Mouse (Mus musculus): ENCODE measurements around the gene Sfswap.
A peak's percentile ranks its signal among the peaks of the same experiment; 100 is the strongest.
"Not testable (repeated sequence)": the region's sequence is repeated elsewhere in the genome, so short reads cannot be mapped to it uniquely, and the experiment has no call there.

Gene Sfswap

GRCm38 (mm10) chr5:129500722-129501634 is at the start of gene Sfswap:
Gene Sfswap (plus strand): TSS chr5:129501221.
- DNase-seq, result peak; percentile 81 to 88

GRCm38 (mm10) chr5:129452561-129452960 is 48.5 kb upstream of the Sfswap start:
- no peak for DNase-seq

DNA sequence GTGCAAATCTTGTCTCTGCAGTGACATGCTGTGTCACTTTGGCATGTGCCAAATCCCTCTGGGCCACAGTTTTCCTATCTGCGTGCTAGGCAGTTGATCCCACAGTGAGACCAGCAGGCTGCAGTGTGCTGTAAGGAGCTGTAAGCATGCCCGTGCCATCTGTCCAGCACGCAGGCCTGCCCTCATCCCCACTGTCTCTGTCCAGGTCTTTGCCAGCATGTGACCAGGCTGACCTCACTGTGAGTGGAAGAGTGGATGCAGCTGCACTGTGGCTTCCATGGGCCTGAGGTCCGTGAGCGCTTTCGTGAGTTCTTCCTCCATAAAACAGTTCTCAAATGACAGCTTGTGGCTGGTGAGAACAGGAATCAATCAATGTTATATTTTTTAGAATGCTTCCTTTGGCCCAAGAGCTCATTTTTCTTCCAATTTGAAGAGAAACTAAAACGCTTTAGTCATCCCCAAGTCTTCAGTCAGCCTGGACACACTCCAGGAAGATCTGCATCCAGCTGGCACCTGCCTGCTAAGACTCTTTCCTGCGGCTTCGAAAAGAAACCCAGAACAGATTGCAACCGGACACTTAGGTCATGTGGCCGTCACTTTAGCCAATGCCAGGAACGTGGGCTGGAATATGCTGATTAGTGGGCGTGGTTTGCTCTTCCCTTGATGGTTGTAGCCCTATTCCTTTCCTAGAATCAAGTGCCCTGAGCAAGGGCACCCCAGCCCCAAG is 46.1 kb upstream of the Sfswap start:
- DNase-seq, result peak; percentile 80 to 84

DNA sequence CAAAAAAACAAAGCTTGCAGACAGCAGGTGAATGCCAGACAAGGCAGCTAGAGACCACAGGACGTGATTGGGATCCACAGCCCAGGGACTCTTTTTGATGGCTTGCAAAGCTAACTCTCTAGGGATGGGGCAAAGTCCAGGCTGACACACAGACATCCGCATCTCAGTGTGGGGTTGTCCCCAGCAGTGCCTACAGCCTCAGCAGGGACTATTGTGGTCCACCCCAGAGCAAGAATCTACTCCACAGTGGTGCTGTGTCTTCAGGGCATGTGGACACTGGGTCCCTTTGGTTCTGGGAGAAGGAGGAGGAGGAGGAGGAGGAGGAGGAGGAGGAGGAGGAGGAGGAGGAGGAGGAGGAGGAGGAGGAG is 45.5 kb upstream of the Sfswap start:
- no peak for DNase-seq

DNA sequence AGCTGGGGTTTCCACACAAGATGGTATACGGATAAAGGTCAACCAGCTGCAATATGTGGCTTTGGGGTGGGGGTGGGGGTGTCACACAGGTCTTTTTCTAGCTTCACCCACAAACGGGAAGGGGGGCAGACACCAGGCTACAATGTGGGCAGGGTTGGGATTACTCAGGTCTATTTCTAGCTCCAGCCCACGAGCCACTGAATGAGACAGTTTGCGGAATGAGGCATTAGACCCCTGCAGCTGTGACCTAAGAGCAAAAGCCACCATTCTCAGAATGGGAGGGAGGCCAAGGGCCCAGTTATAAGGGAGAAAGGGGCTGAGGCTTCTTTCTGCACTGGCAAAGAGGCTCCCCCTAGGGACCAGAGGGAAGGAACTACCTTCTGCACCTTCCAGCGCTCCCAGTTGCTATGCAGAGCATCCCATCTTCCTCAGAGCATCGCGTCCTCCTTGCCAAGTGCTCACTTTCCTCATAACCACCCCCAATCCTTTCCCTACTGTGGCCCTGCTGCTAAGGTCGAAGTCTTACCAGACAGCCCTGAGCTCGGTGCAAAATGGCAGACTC is 44.4 kb upstream of the Sfswap start:
- DNase-seq, result no peak

DNA sequence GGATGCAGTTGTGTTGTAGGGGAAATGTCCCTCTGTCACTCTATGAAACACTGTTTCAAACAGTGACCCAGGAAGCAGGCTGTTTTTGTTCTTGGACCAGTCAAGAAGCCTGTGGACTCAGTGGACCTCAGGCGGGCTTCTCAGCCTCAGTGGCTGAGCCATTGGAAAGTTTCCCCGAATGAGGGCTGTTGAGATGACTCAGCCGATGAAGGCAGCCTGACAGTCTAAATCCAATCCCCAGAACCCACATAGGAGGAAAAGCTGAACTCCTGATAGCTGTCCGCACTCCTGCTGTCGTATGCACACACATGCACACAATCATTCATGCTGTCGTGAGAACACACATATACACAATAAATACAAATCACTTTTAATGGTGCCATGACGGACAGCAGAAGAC is 42.9 kb upstream of the Sfswap start:
- DNase-seq, result no peak

- no peak for DNase-seq
These were observed 42.5 kb upstream of the Sfswap start for GRCm38 (mm10) chr5:129458541-129458940.

GRCm38 (mm10) chr5:129460798-129461476 is 40.1 kb upstream of the Sfswap start:
- peak in 1 of 2 experiments; percentile 7 for DNase-seq

DNA sequence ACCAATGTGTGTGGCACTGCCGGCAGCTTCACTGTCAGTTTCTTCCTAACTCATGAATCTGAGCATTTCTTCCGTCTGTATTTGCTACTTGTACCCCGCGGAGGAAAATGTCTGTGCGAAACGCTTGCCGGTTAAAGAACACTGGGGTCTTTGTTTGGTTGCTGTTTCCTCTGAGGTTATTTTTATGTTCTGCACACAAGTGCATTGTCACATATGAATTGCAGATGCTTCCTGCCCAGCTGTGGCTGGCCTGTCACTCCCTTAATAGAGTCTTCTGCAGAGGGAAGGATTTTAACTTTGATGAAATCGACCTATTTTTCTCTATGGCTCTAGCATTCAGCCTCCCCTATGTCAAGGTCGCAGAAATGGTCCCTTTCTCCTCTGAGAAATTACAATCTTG is 37.4 kb upstream of the Sfswap start:
- not testable (repeated sequence) for DNase-seq

DNA sequence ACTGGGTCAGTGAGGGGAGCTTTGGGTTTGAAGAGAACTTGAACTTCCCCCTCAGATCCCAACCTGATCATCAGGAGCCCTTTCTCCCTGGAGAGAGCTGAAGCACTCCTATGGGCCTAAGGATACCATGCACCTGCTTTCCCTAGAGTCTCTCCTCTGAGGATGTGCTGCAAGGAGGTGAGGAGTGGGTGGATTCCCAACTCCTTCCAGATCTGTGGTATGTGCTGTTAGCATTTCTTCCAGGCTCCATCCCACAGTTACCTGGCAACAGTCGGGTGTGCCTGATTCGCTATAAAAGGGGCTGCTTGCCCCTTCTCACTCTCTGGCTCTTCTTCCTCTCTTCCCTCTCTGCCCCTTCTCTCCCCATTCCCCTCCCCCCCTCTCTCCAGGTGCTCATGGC is 35.2 kb upstream of the Sfswap start:
- no peak for DNase-seq

- DNase-seq, result no peak
These were observed 25.4 kb upstream of the Sfswap start for GRCm38 (mm10) chr5:129475532-129476045.

DNA sequence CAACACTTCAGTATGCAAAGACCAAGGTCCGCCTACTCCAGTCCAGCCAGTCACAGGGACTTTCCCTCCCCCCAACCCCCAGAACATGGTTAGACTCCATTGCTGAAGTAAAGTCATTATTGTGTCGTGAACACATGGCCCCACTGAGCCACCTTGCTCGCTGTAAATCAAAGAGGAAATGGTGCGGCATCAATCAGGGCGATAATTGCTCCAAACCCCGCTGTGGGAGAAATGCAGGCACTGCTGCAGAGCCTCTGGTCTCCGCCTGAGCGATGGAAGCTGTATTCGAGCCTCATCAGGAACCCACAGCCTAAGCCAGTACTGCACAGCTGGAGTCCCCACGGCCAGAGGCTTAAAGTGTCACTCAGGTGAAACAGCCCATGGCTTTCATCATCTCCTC is 11.1 kb upstream of the Sfswap start:
- DNase-seq, result no peak

GRCm38 (mm10) chr5:129501671-129502070 is 650 bp downstream of the Sfswap start:
- peak in 1 of 2 experiments; percentile 40 for DNase-seq

- no peak for DNase-seq
These were observed 5.9 kb downstream of the Sfswap start for GRCm38 (mm10) chr5:129506886-129507285.

DNA sequence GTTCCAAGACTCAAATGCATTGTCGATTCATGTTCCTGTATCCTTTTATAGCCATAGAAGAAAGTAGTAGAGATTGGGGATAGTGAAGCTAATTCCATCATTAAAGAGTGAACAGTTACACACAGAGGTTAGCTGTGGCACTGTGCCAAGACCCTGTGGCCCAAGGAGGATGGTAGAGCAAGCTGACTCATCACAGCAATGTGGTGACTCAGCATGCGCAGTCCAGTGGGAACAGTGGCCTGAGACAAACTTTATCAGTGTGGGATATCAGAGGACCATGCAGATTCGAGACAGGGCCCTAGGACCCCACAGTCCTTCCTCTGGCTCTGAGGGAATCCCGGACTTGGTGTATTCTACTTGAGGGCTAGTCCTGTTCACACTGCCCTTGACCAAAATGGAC is 17.2 kb downstream of the Sfswap start:
- DNase-seq, result peak; percentile 35 to 65

- DNase-seq, result no peak
These were observed 17.8 kb downstream of the Sfswap start for GRCm38 (mm10) chr5:129518786-129519185.

- no peak for DNase-seq
These were observed 18.6 kb downstream of the Sfswap start for GRCm38 (mm10) chr5:129519591-129519990.

GRCm38 (mm10) chr5:129521501-129521900 is 20.5 kb downstream of the Sfswap start:
- DNase-seq, result no peak

DNA sequence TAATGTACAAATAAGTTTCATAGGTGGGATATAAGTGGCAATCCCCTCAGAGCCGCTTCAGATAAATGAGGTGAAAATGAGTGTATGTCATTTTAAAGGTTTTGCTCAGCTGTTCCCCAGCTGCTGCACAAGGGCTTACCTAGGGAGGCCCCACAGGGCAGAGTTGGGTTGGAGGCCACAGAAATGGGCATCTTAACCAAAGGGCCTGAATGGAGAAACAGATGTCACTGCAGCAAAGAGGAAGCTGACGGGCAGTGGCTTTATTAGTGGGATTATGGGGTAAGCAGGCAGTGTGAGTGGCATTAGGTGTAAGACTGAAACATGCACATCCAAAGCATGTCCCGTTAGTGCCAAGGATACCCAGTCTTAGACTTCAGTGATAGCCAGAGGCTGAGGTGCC is 20.9 kb downstream of the Sfswap start:
- no peak for DNase-seq

DNA sequence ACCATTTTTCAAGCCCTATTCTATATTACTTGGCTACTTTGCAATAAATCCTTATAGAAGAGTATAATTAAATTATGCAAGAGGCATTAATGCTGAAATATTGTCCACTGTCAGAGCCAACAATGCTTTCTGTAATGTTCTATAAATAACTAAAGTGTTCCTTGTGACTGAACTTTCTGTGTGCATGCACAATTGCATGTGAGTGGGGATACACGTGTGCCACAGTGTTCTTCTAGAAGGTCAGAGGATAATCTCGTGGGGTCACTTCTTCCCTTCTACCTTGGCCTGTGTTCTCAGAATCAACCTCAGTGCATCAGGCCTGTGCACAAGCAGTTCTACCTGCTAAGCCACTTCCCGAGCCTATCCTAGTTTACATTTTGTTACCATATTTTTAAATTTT is 22.1 kb downstream of the Sfswap start:
- no peak for DNase-seq

GRCm38 (mm10) chr5:129524751-129525150 is 23.7 kb downstream of the Sfswap start:
- peak; percentile 43 to 54 for DNase-seq

DNA sequence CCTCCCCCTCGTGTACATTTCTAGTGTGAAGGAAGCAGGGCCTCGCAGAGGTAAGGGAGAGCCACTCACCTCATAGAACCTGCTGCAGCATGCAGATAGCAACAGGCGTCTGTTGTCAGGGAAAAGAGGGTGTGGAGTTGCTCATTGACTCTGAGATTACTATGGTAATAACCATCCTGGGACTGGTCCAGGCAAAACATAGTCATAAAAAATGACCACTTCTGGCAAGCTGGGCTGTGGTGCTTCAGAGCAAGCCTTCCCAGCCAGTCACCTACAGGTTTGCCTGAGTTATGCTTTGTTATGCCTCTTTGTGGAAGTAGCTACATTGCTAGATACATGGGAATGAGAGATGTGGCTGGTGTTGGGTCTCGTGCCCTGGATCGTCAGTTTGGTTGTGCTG is 26.1 kb downstream of the Sfswap start:
- DNase-seq, result no peak

- no peak for DNase-seq
These were observed 28.6 kb downstream of the Sfswap start for GRCm38 (mm10) chr5:129529571-129529970.
